Mouse (Mus musculus): Measurements from ENCODE around the gene Plxdc1.

GRCm38 (mm10) chr11:97942420-97943111, 43.7 kb downstream of the Plxdc1 start:
- TF ChIP-seq CTCF (IDR thresholded peaks at IDR 0.05; ENCODE audit: low read depth, low read length) (no peak), POLR2AphosphoS5 (IDR thresholded peaks at IDR 0.05; ENCODE audit: insufficient replicate concordance, low read depth, low read length) (no peak), GATA1 (IDR thresholded peaks at IDR 0.05; ENCODE audit: borderline replicate concordance, low read length) (no peak), GATA2 (IDR thresholded peaks at IDR 0.05; ENCODE audit: borderline replicate concordance, low read depth, low read length) (no peak), TAL1 (conservative IDR thresholded peaks at IDR 0.05; ENCODE audit: low read depth, low read length) (no peak)

Data from G1E (cell line).